In genomic region chr11:52360471-52361277, GRCm38 (mm10) we compare ENCODE assay signal across 8 mouse cellular contexts. TPM values are rescaled to one million over a fixed set of nuclear protein-coding genes. Genes with fewer than 3 reads are reported as not detected.
DNase-seq lines count a peak whose midpoint lies in the region; ATAC-seq lines count a peak whose summit lies in the region.

TSS of gene Vdac1 (plus strand) at chr11:52360860.

- peak within 1 kb of the TSS; percentile 74 for H3K4me2 ChIP-seq in lung, embryonic 16.5 days (ENCODE audit: low read depth, low read length)

- H3K4me1 ChIP-seq in hindbrain, embryonic 10.5 days (replicated peaks): peaks cover 56% of the 10 kb centered on the region
- H3K4me1 ChIP-seq in lung, embryonic 16.5 days (replicated peaks; ENCODE audit: control insufficient read depth, insufficient read depth, low read length): peaks cover 36% of the 10 kb centered on the region

- no peaks in the 10 kb centered on the region for H3K27me3 ChIP-seq in hindbrain, embryonic 10.5 days (ENCODE audit: insufficient read depth, poor library complexity, severe bottlenecking)
- no peaks in the 10 kb centered on the region for H3K27me3 ChIP-seq in lung, embryonic 16.5 days (ENCODE audit: control insufficient read depth, insufficient read depth, low read depth, low read length)

- no peaks in the 10 kb centered on the region for H3K9me3 ChIP-seq in hindbrain, embryonic 10.5 days
- H3K9me3 ChIP-seq in lung, embryonic 16.5 days (ENCODE audit: control insufficient read depth, low read length): no peaks in the 10 kb centered on the region

- peak within 1 kb of the TSS; percentile 97 for H3K27ac ChIP-seq in hindbrain, embryonic 10.5 days
- H3K27ac ChIP-seq in lung, embryonic 16.5 days (ENCODE audit: low read length): peak within 1 kb of the TSS; percentile 94

- H3K9ac ChIP-seq in lung, embryonic 16.5 days (ENCODE audit: low read length): peak within 1 kb of the TSS; percentile 89

- peak; percentile 91 for DNase-seq in NIH3T3 (ENCODE audit: low read depth)
- peak; percentile 95 for DNase-seq in cerebellum, adult 9-11 months
- DNase-seq in frontal cortex, adult 2 months (ENCODE audit: extremely low spot score in 1 of 2, low spot score in 1 of 2): peak; percentile 83 to 86
- peak; percentile 89 for DNase-seq in hindbrain, embryonic 10.5 days (ENCODE audit: low spot score)
- peak; percentile 90 for DNase-seq in layer of hippocampus, adult 9-11 months
- peak; percentile 77 for DNase-seq in ovary, adult 18-20 months (ENCODE audit: low spot score)
- peak; percentile 85 for DNase-seq in thymus, postnatal 0 days (ENCODE audit: low spot score)

- no peaks in the 10 kb centered on the region for H3K36me3 ChIP-seq in hindbrain, embryonic 10.5 days
- no peaks in the 10 kb centered on the region for H3K36me3 ChIP-seq in lung, embryonic 16.5 days (ENCODE audit: control insufficient read depth, insufficient read depth, low read length)

- peak; percentile 95 for ATAC-seq in lung, embryonic 16.5 days (ENCODE audit: low read depth)

- peak within 1 kb of the TSS; percentile 97 for H3K4me3 ChIP-seq in hindbrain, embryonic 10.5 days
- H3K4me3 ChIP-seq in lung, embryonic 16.5 days (ENCODE audit: low read length): peak within 1 kb of the TSS; percentile 72

- WGBS in hindbrain, embryonic 10.5 days: under 1% methylated on average over 84 of the region's 84 CpGs
- under 1% methylated on average over 83 of the region's 84 CpGs for WGBS in lung, embryonic 16.5 days

RNA-seq across cellular contexts. Expression of gene Vdac1, which starts in this region (rescaled TPM):
- polyA plus RNA-seq in frontal cortex, adult 2 months (2012; rRNA removed): 421 and 422 TPM in 2 replicates
- polyA plus RNA-seq in hindbrain, embryonic 10.5 days (2016; fragmentation: Nextera tagmentation; extraction: Ambion mirVana): 222 and 241 TPM in 2 replicates
- polyA plus RNA-seq in lung, embryonic 16.5 days (2015; fragmentation: Nextera tagmentation; extraction: Ambion mirVana): 255 and 264 TPM in 2 replicates
- polyA plus RNA-seq in thymus, postnatal 0 days (2015; fragmentation: Nextera tagmentation; extraction: Ambion mirVana): 226 and 233 TPM in 2 replicates

Comparison
In these comparisons a context has a peak if more than half of its experiments do, and no peak if none do; other contexts are left out.
1. Peak in every context shown above with its lines: DNase-seq, ATAC-seq, H3K4me3 ChIP-seq and H3K27ac ChIP-seq.